Mouse (Mus musculus) layer of hippocampus, postnatal 10 days (tissue): Measurements from ENCODE around the gene Umps. TPM values are rescaled to one million over a fixed set of nuclear protein-coding genes. Genes with fewer than 3 reads are reported as not detected.
A peak's percentile ranks its signal among the peaks of the same experiment; 100 is the strongest.

ENCODE experiments used
- DNase-seq, 2 experiments: peaks; one replicate each; pipeline ENCODE4 v3.0.0; 2021; ENCODE audit warnings: low spot score in 2 of 2
- total RNA-seq, 2 experiments: library from RNA; stranded (reverse); gene quantifications; 2 replicates each; pipeline ENCODE4 v1.2.3; 2021

Gene Umps
- total RNA-seq, 2 experiments from 2014 or later: 17.1 to 18.5 TPM

DNA sequence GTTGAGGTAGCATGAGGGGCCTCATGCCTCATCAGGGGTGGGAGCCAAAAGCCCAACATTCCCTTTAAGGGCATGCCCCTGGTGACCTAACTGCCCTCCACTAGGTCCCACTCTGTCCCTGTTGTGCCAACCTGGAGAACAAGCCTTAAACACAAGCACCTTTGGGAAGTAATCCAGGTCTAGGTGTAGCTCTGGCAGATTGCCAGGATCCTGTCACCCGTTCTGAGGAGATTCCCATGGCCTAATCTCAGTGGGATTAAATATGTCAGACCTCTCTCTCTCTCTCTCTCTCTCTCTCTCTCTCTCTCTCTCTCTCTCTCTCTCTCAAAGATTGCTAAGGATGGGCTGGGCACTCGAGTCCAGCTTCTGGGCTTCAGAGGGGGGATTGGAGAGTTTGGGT lies 35.2 kb downstream of the Umps start:
- DNase-seq: no peak

- no peak for DNase-seq
These were observed 36.1 kb downstream of the Umps start for GRCm38 (mm10) chr16:33930785-33931184.

GRCm38 (mm10) chr16:33928788-33929462 lies 37.9 kb downstream of the Umps start:
- DNase-seq: no peak

DNA sequence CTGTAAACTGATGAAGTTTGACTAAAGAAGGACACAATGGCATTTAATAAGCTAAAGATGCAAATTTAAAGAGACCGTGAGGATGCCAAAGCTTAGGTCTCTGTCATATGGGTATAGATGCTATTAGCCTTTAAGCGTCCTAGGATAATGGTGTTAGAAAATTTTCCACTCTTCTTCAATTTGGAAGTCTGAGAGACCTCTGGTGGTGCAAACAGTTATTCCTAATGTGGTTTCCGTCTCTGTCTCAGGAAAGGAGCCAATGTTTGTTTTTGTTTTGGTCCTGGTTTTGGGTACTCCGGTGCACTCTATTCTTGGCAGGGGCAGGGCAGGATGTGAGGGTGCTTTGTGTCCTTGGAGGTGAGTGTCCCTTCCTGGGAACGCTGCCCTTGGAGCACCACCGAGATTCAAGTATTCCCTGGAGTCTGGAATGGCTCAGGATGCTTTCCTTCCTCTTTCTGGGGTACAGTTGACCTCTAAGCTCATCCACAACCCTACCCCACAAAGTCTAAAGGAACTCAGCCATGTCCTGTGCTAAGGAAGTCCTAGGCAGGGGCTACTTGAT lies 39.5 kb downstream of the Umps start:
- no peak for DNase-seq

GRCm38 (mm10) chr16:33923758-33924157 lies 43.1 kb downstream of the Umps start:
- no peak for DNase-seq

GRCm38 (mm10) chr16:33923001-33923316 lies 43.9 kb downstream of the Umps start:
- no peak for DNase-seq

DNA sequence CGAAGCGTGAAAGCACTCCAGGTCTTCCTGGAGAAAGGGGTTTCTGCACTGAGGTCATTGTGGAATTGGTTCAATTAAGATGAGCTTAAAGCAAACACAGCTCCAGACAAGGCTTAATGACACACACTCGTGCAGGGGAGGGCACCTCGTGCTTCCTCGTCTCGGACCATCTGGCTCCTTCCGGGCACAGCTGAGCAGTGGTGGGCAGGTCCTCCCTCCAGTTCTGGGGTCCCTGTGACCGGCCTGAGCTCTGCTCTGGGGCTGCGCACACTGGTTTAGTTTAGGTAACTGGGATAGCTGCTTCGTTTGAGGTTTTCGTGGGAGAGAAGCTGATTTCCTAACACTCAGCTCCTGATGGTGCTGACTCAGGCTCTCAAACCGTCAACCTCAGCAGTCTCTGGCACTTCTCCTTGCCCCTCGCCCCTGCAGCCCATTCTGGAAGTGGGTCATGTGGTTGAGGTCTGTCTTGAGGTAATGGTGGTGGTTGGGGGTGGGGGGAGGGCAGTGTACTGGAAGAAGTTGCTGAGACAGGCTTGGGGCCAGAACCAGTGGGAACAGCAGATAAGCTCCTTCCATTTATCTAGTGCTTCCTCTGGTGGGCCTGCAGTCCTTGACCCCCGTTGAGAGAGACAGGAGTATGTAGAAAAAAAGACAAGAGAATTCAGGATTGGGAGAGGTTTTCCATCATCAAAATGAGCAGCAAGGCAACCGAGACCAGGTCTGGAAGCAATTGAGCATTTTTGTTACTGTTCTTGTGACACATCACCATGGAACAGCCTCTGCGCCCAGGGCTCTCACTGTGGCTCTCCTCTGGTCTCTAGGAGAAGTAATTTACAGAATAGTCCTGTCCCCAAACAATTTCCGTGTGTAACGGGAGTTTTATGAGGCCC lies 44.5 kb downstream of the Umps start:
- no peak for DNase-seq

- DNase-seq: no peak
These were observed 45.3 kb downstream of the Umps start for GRCm38 (mm10) chr16:33921514-33921913.

DNA sequence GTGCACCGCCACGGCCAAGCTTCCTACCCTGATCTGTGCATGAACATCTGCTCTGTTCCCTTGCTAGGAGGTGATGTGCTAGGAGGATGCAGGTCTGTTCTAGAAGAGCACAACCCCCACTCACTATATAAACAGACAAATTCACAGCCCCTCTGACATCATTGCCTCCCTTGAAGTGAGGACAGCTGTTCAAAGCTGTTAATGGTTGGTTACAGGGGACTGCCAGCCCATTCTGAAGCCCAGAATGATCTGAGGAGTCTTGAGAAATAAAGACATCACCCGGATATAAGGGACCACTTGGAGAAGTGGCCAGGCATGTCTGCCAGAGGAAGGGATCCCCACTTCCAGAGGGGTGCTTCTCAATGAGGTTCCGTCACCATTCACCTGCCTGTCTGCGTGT lies 48.9 kb downstream of the Umps start:
- DNase-seq: no peak

GRCm38 (mm10) chr16:33917390-33917789 lies 49.4 kb downstream of the Umps start:
- no peak for DNase-seq

DNA sequence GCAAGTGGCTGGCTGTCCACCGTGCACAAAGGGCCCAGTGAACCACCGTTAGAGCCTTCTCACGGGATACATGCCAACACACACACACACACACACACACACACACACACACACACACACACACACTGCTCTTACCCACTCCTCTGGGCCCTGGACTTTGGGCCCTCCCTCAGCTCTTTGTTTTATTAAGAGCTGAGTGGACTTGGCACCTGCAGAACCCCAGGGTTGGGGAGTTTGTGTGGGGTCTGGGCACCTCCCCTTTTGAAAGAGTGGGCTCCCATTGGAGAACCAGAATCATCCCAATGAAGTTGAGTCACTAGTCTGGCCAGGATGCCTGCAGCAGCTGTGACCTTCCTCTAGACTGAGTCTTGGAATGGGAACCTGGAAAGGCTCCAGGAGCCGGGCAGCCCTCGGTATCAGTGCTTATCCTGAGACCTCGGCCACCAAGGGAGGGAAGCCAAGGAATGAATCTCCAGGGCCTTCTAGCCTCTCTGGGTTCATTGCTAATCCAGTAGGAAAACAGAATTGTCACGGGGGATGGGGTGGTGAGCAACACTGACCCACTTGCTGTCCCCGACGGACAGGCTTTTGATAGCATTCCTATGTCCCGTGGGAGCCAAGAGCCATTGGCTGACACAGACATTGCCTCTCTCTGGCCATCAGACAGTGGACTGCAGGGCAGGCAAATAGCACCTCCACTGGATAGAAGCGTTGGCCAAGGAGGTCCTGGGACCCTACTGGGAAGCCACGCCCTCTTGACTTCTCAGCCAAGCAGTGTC lies 50.2 kb downstream of the Umps start:
- peak; percentile 51 to 63 for DNase-seq

GRCm38 (mm10) chr16:33914997-33915396 lies 51.8 kb downstream of the Umps start:
- no peak for DNase-seq

DNA sequence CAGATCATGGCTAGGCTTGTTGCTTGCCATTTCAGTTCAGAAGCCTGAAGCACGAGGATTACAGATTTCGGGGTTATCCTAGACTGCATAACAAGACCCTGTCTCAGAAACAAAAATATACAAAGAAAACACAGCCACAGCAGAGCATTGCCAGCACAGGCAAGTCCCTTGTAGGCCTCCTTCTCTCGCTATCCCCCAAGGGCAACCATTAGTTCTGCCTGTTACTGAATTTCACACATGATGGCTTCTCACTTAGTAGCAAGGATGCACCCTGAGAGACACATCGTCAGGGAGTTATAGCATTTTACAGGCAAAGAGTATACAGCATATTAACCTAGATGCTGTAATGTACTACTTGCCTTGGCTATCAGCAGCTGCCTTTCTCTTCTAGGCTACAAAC lies 58.6 kb downstream of the Umps start:
- no peak for DNase-seq

Other genes starting within 250 kb of the Umps start
- under 1 TPM in 1 of 2 experiments, not detected in 1; 0.11 TPM for gene Muc13, start 173.0 kb downstream of the Umps start, total RNA-seq
- 10 to 100 TPM; 33.7 to 37.6 TPM for gene Itgb5, start 137.4 kb downstream of the Umps start, total RNA-seq